Mouse (Mus musculus): Measurements from ENCODE around the gene Bcl11b. TPM values are rescaled to one million over a fixed set of nuclear protein-coding genes. Genes with fewer than 3 reads are reported as not detected.

Gene Bcl11b
- total and polyA plus RNA-seq, 2 experiments from 2014 or later, result 18.9 to 56.8 TPM

DNA sequence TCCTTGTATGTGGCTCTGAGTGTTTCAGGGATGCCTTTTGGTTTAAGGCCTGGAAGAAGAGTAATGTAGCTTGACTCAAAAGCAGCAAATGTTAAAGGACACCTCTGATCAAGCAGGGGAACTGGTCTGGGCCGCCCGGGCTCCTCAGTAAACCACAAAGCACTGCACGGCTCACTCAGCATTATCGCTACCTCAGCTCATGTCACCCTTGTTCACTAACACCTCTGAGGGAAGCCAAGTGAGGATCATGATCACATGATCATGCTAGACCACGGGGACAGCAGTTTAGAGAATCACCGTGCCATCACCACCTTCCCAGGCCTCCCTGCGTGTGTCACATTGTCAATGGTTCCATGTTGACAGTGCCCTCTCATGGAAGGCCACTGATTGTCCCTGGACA, 81.8 kb downstream of the Bcl11b start:
- Histone ChIP-seq H3K4me2 (ENCODE audit: low read depth, low read length, poor library complexity, severe bottlenecking) (no peak overlapping the region), H3K4me3 (ENCODE audit: low read depth, low read length) (no peak overlapping the region), H3K36me3 (ENCODE audit: insufficient read depth, low read length) (peaks cover 3% of the 10 kb centered on the region), H3K27ac (ENCODE audit: low read depth, low read length) (no peak overlapping the region), H3K4me1 (ENCODE audit: insufficient read depth, low read length) (no peaks in the 10 kb centered on the region), H3K27me3 (ENCODE audit: insufficient read depth, low read length) (no peaks in the 10 kb centered on the region), H3K9ac (replicated peaks; ENCODE audit: low read length, poor library complexity, severe bottlenecking) (no peak overlapping the region), H3K9me3 (ENCODE audit: low read length) (peaks cover 3% of the 10 kb centered on the region; the same call in 1 of the 2 replicates)
- DNase-seq (ENCODE audit: low spot score) (no peak), ATAC-seq (ENCODE audit: low FRiP score) (no peak)
- TF ChIP-seq CTCF (IDR thresholded peaks at IDR 0.05), result no peak
- WGBS, result 87% methylated on average over 7 of the region's 7 CpGs

- Histone ChIP-seq H3K27ac (ENCODE audit: low read depth, low read length) (no peak overlapping the region), H3K27me3 (ENCODE audit: insufficient read depth, low read length) (no peaks in the 10 kb centered on the region), H3K4me3 (ENCODE audit: low read depth, low read length) (no peak overlapping the region), H3K4me2 (ENCODE audit: low read depth, low read length, poor library complexity, severe bottlenecking) (no peak overlapping the region), H3K4me1 (ENCODE audit: insufficient read depth, low read length) (no peaks in the 10 kb centered on the region), H3K9ac (replicated peaks; ENCODE audit: low read length, poor library complexity, severe bottlenecking) (no peak overlapping the region), H3K9me3 (ENCODE audit: low read length) (peaks cover 4% of the 10 kb centered on the region; the same call in 1 of the 2 replicates), H3K36me3 (ENCODE audit: insufficient read depth, low read length) (peaks cover 8% of the 10 kb centered on the region)
- 55% methylated on average over 6 of the region's 6 CpGs for WGBS
- TF ChIP-seq CTCF (IDR thresholded peaks at IDR 0.05), result no peak
- ATAC-seq (ENCODE audit: low FRiP score) (no peak), DNase-seq (ENCODE audit: low spot score) (no peak)
Measured at GRCm38 (mm10) chr12:107921154-107921553, 82.2 kb downstream of the Bcl11b start.

DNA sequence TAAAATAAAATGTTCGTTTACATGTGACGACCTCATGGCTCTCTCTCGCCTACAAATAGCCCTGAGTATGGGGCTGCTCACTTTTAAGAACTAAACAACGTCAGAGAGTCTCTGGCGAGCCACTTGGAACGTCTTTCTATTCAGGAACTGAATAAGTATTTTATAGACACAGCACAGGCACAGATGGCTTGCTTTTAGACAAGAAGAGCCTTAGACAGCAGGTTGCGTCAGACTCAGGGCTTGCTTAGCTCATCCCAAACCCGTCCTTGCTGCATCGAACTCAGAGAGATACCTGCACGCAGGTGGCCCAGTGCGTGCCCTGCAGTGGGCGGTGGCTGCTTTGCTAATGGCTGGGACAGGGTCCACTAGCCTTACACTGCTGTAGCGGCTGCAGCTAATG, 82.7 kb downstream of the Bcl11b start:
- ATAC-seq (ENCODE audit: low FRiP score) (no peak), DNase-seq (ENCODE audit: low spot score) (no peak)
- Histone ChIP-seq H3K4me3 (ENCODE audit: low read depth, low read length) (no peak overlapping the region), H3K27me3 (ENCODE audit: insufficient read depth, low read length) (no peaks in the 10 kb centered on the region), H3K9ac (replicated peaks; ENCODE audit: low read length, poor library complexity, severe bottlenecking) (no peak overlapping the region), H3K9me3 (ENCODE audit: low read length) (peaks cover 4% of the 10 kb centered on the region; the same call in 1 of the 2 replicates), H3K4me2 (ENCODE audit: low read depth, low read length, poor library complexity, severe bottlenecking) (no peak overlapping the region), H3K36me3 (ENCODE audit: insufficient read depth, low read length) (peaks cover 12% of the 10 kb centered on the region), H3K27ac (ENCODE audit: low read depth, low read length) (no peak overlapping the region), H3K4me1 (ENCODE audit: insufficient read depth, low read length) (no peaks in the 10 kb centered on the region)
- WGBS, result 67% methylated on average over 13 of the region's 13 CpGs
- no peak for TF ChIP-seq CTCF (IDR thresholded peaks at IDR 0.05)

DNA sequence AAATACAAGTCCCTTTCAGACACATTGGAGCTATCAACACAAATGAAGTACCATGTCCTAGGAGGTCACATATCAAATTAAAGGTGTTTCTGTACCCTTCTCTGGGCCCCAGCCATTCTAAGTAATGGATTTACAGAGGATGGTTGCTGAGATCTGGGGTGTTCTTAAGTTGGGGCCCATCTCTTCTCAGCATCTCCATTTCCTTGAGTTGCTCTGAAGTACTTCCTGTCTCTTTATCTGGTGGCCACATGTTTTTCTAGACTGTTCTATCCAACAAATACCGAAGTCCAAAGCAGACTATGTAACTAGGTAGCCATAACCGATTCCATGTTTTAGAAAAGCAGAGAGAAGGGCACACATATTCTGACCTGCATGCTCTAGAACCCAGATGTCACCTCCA, 83.3 kb downstream of the Bcl11b start:
- Histone ChIP-seq H3K27me3 (ENCODE audit: insufficient read depth, low read length) (no peaks in the 10 kb centered on the region), H3K9me3 (ENCODE audit: low read length) (peaks cover 4% of the 10 kb centered on the region; the same call in 1 of the 2 replicates), H3K27ac (ENCODE audit: low read depth, low read length) (no peak overlapping the region), H3K4me2 (ENCODE audit: low read depth, low read length, poor library complexity, severe bottlenecking) (no peak overlapping the region), H3K36me3 (ENCODE audit: insufficient read depth, low read length) (peaks cover 15% of the 10 kb centered on the region), H3K4me3 (ENCODE audit: low read depth, low read length) (no peak overlapping the region), H3K4me1 (ENCODE audit: insufficient read depth, low read length) (no peaks in the 10 kb centered on the region), H3K9ac (replicated peaks; ENCODE audit: low read length, poor library complexity, severe bottlenecking) (no peak overlapping the region)
- ATAC-seq (ENCODE audit: low FRiP score) (no peak), DNase-seq (ENCODE audit: low spot score) (no peak)
- TF ChIP-seq CTCF (IDR thresholded peaks at IDR 0.05), result no peak
- WGBS, result 97% methylated on average over 2 of the region's 2 CpGs

DNA sequence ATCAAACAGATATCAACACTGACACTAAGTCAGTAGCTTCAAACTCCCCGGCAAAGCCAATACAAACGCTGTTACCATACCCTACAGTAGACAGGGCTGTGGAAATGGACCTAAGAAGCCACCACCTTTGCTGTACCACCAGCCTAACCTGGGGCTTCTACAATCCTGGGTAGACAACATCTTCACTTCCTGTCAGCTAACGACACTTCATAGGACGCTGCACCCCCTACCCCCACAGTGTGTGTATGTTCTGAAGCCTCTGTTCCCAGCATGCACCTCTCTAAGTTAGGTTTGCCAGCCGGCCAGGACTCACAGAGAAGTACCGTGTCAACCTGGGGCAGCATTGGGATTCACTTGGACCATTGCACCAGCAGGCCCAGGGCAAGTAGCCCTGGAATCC, 84.6 kb downstream of the Bcl11b start:
- no peak for TF ChIP-seq CTCF (IDR thresholded peaks at IDR 0.05)
- H3K4me3 ChIP-seq (ENCODE audit: low read depth, low read length), result no peak overlapping the region
- H3K27ac ChIP-seq (ENCODE audit: low read depth, low read length), result no peak overlapping the region
- peaks cover 15% of the 10 kb centered on the region for H3K36me3 ChIP-seq (ENCODE audit: insufficient read depth, low read length)
- no peak overlapping the region for H3K4me2 ChIP-seq (ENCODE audit: low read depth, low read length, poor library complexity, severe bottlenecking)
- ATAC-seq (ENCODE audit: low FRiP score), result no peak
- no peaks in the 10 kb centered on the region for H3K27me3 ChIP-seq (ENCODE audit: insufficient read depth, low read length)
- no peak for DNase-seq (ENCODE audit: low spot score)
- no peak overlapping the region for H3K9ac ChIP-seq (replicated peaks; ENCODE audit: low read length, poor library complexity, severe bottlenecking)
- H3K9me3 ChIP-seq (ENCODE audit: low read length), result peaks cover 4% of the 10 kb centered on the region; the same call in 1 of the 2 replicates
- H3K4me1 ChIP-seq (ENCODE audit: insufficient read depth, low read length), result no peaks in the 10 kb centered on the region
- 91% methylated on average over 6 of the region's 6 CpGs for WGBS

- Histone ChIP-seq H3K4me1 (ENCODE audit: insufficient read depth, low read length) (no peaks in the 10 kb centered on the region), H3K36me3 (ENCODE audit: insufficient read depth, low read length) (peaks cover 15% of the 10 kb centered on the region), H3K9ac (replicated peaks; ENCODE audit: low read length, poor library complexity, severe bottlenecking) (no peak overlapping the region), H3K27ac (ENCODE audit: low read depth, low read length) (no peak overlapping the region), H3K27me3 (ENCODE audit: insufficient read depth, low read length) (no peaks in the 10 kb centered on the region), H3K4me2 (ENCODE audit: low read depth, low read length, poor library complexity, severe bottlenecking) (no peak overlapping the region), H3K9me3 (ENCODE audit: low read length) (peaks cover 4% of the 10 kb centered on the region; the same call in 1 of the 2 replicates), H3K4me3 (ENCODE audit: low read depth, low read length) (no peak overlapping the region)
- ATAC-seq (ENCODE audit: low FRiP score) (no peak), DNase-seq (ENCODE audit: low spot score) (no peak)
- WGBS, result 98% methylated on average over 31 of the region's 39 CpGs
- no peak for TF ChIP-seq CTCF (IDR thresholded peaks at IDR 0.05)
Measured at GRCm38 (mm10) chr12:107916008-107916407, 87.4 kb downstream of the Bcl11b start.
